Mouse (Mus musculus): ENCODE measurements around the gene S1pr5.
"Not testable (repeated sequence)": the region's sequence is repeated elsewhere in the genome, so short reads cannot be mapped to it uniquely, and the experiment has no call there.

Gene S1pr5

GRCm38 (mm10) chr9:21268305-21268704 is 20.1 kb upstream of the S1pr5 start:
- no peak for DNase-seq (ENCODE audit: low spot score in 2 of 2)

- no peak for DNase-seq (ENCODE audit: low spot score in 2 of 2)
These were observed 18.6 kb upstream of the S1pr5 start for GRCm38 (mm10) chr9:21266889-21267288.

GRCm38 (mm10) chr9:21265611-21266010 is 17.4 kb upstream of the S1pr5 start:
- no peak for DNase-seq (ENCODE audit: low spot score in 2 of 2)

DNA sequence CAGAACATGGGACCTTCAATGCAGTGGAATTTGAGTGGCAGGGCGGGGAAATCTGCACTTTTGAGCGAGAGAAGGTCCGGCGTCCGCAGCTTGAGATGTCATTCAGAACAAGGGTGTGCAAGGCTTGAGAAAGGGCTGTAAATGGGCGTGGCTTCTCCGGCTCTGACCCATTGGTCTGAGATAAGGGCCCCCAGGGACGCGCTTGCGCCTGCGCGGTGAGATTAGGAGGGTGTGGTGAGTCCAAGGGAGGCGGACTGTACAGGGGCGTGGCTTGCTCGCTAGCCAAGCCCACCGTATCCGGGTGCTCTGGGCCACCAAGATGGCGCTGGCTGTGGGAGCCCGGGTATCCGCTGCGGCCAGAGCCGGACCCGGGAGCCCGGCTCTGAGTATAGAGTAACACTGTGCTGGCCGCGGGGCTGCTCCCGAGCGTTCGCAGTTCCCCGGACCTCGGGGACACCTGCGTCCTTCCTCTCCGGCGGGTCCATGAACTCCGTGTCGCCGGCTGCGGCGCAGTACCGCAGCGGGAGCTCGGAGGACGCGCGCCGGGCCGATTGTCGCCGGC is 16.8 kb upstream of the S1pr5 start, which contains the start of gene Atg4d:
Gene Atg4d, plus strand, starts transcription at position 294 of the 562 bp plus-strand sequence.
- DNase-seq (ENCODE audit: low spot score in 2 of 2), result peak; percentile 97 to 98

DNA sequence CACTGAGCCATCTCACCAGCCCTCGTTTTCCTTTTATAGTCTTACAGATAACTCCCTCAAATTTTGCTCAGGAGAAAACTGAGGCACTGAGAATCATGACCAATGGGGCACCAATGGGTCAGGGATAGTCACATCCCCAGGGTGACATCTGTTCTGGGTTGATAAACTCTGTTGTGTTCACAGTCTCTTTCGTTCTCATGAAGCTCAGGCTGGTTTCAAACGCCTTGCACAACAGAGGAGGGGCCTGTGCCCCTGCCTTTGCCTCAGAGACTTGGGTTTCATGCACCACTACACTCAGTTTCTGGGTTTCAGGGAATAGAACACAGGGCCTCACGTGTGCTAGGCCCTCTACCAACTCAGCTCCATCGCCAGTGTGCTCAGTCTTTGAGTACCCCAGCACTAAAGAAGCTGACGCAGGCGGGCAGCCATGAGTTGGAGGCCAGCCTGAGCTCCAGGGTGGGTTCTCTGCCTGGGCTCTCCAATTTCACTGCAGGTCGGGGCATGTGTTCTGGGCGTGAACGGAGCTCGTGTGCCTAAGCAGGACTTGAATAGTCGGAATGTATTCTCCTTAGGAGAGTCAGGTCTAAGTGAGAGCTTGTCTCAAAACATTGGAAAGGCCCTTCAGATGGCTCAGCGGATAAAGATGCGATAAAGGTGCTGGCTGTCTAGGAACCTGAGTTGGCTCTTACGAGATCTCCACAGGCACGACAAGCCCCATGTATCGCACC is 16.2 kb upstream of the S1pr5 start:
- DNase-seq (ENCODE audit: low spot score in 2 of 2), result no peak

GRCm38 (mm10) chr9:21261831-21262230 is 13.6 kb upstream of the S1pr5 start:
- no peak for DNase-seq (ENCODE audit: low spot score in 2 of 2)

DNA sequence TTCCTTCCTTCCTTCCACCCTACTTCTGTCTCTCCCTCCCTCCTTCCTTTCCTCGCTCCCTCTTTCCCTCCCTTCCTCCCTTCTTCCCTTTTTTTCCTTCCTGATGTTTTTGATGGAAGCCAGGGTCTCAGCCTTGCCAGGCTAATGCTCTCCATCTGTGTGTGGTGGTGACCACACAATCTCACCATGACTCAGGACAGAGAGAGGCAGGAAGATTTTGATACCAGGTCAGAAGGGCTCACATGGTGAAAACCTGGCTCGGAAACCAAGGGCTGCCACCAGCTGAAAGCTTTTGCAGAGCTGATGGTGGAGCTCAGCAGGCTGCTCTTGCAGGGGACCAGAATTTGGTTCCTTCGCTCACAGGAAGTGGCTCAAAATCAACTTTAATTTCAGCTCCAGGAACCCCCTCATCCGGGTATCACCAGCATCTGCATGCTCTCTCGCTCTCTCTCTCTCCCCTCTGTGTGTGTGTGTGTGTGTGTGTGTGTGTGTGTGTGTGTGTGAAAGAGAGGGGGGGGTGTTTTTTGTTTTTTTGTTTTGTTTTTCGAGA is 12.3 kb upstream of the S1pr5 start:
- peak; percentile 44 to 52 for DNase-seq (ENCODE audit: low spot score in 2 of 2)

DNA sequence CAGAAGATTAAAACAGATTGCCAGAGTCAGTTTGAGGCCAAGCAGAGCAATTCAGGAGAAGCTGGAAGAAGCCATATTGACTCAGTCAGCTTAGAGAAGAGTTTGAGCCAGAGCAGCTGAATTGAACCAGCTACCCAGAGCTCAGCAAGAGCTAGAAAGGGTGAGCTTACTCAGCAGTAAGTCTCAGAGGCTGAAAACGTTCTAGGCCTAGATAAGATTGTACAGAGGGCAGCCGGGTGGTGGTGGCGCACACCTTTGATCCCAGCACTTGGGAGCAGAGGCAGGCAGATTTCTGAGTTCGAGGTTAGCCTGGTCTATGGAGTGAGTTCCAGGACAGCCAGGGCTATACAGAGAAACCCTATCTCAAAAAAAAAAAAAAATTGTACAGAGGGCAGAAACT is 8.1 kb upstream of the S1pr5 start:
- not testable (repeated sequence) for DNase-seq (ENCODE audit: low spot score in 2 of 2)

- no peak for DNase-seq (ENCODE audit: low spot score in 2 of 2)
These were observed 6.4 kb upstream of the S1pr5 start for GRCm38 (mm10) chr9:21254690-21255089.

- DNase-seq (ENCODE audit: low spot score in 2 of 2), result no peak
These were observed 3.0 kb upstream of the S1pr5 start for GRCm38 (mm10) chr9:21251116-21251735.

GRCm38 (mm10) chr9:21250509-21250908 is 2.3 kb upstream of the S1pr5 start:
- no peak for DNase-seq (ENCODE audit: low spot score in 2 of 2)

DNA sequence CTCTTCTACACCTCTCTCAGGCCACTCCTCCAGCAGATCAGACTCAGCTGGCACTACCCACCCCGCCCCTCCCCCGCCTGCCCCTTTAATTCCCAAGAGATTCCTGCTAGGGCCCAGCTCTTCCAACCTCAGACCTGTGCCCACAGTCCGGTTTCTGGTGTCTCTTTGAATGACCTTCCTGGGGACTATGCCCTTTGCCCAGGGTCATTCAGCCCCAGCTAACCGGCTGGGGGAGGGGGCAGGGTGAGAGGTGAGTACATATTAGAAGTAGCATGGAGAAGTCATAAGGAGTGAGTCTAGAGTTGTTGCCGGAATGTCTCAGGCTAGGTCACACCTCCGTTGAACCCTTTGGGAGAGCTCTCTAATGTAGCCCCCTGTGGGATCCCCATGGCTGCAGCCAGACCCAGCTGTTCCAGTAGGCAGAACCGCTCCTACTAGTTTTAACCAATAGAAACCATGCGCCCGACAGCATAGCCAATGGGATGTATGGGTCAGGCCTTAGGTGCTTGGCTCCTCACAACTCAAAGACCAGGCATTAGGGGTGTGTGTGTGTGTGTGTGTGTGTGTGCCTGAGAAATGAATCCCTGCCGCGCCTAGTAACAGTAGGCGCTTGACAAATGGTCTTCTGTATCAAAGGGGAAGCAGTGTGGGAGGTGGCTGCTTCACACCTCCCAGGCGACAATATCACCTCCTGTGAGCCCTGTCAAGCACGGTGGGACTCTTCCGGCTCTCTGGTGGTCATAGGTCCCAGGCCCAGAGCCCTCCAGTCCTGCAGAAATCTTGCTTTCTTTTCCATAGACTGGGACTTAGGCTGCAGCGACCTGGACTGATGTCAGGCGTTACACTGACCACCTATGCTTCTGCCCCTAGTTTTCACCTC is 1.6 kb upstream of the S1pr5 start:
- peak; percentile 56 to 74 for DNase-seq (ENCODE audit: low spot score in 2 of 2)

- peak; percentile 40 to 67 for DNase-seq (ENCODE audit: low spot score in 2 of 2)
These were observed 1.9 kb downstream of the S1pr5 start for GRCm38 (mm10) chr9:21246342-21246741.

DNA sequence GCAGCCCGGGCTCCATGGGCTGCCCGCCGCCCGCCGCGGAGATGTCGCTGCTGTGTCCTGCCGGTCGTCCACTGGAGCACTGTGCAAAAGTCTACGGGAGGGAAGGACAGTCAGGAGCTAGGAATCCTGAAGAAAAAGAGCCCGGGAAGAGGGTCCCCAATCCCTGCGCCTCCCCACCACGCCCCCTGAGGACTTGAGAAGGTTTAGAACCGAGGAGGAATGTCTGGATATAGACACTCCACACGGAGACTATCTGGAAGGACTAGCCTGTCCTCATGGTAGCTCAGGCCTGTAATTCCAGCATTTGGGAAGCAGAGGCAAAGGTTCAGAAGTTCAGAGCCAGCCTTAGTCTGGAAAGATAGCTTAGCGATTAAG is 3.1 kb downstream of the S1pr5 start:
- no peak for DNase-seq (ENCODE audit: low spot score in 2 of 2)

GRCm38 (mm10) chr9:21244428-21245112 is 3.7 kb downstream of the S1pr5 start:
- DNase-seq (ENCODE audit: low spot score in 2 of 2), result peak; percentile 26 to 39

GRCm38 (mm10) chr9:21243826-21244427 is 4.3 kb downstream of the S1pr5 start:
- DNase-seq (ENCODE audit: low spot score in 2 of 2), result no peak

DNA sequence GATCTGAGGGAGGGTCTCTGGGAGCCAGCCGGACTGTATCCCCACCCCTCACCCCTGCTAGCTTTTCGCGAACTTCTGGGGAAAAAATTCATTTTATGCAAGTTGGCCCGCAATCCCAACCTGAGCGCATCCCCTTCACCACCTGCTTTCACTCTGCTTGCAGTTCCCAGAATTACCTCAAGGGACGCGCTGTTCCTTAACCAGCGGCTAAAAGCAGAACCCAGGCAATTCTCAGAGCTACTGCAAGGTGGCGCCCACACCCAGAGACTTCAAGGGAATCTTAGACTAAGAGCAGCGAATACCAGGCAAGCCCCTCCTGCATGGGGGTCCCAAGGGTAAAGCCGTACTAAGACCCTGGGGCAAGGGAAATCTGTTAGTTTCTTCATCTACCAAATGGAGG is 6.9 kb downstream of the S1pr5 start:
- DNase-seq (ENCODE audit: low spot score in 2 of 2), result peak; percentile 75 to 86

DNA sequence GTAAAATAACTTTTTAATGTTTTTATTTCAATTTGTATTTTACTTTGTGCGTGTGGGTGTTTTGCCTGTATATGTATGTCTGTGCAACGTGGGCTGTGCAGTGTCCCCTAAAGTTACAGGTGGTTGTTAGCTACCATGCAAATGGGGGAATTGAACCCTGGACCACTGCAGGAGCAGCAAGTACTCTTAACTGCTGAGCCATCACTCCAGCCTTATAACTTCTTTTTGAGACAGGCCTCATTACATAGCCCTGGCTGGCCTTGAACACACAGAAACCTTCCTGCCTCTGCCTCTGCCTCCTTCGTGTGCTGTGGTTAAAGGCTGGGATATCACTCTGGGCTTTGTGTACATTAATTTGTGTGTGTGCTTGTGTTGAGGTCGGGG is 8.8 kb downstream of the S1pr5 start:
- DNase-seq (ENCODE audit: low spot score in 2 of 2), result no peak

DNA sequence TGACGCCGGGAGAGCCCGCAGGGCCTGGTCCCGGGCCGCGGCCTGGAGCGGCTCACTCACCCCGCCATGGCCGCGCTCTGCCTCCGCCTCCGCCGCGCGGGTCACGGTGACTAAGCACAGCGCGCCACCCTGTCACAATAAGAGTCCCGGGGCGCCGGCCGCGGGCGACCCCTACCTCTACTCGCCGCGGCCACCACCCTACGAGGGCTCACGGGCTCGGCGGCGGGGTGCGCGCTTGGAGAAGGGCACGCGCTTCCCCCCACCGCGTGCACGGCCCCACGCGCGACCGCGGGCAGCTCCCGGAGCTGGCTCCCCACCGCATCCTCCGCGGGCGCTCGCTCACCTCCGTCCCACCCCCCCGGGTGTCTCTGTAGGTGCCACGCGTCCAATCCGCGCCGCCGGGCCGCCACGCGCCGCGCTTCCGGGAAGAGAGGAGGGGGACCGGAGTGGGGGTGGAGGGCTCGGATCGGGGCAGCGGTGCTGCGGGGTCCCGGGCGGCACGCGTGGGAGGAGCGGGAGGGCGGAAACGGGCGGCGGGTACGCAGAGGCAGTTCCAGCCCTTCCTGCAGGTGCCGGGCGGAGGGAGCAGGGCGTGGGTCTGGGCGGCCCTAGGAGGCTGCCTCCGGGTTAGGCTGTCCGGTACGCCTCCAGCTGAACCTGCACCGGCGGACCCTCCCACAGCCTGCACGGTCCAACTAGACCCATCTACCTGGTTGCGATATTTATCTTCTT is 9.3 kb downstream of the S1pr5 start, which contains the start of gene Keap1:
Gene Keap1, minus strand, starts transcription at position 629 of the 732 bp plus-strand sequence.
- DNase-seq (ENCODE audit: low spot score in 2 of 2), result peak; percentile 64 to 70

All from natural killer cell, adult 2 months (primary cell).